Mouse (Mus musculus) central nervous system, embryonic 14 days (tissue): ENCODE measurements around the gene Krt6b. TPM values are rescaled to one million over a fixed set of nuclear protein-coding genes. Genes with fewer than 3 reads are reported as not detected.

ENCODE experiments used
- polyA plus RNA-seq: library from polyadenylated mRNA; depleted of rRNA; stranded (reverse); fragments of >200 nt; gene quantifications from 2 replicates; pipeline ENCODE4 v1.2.3, GENCODE M21; 2012; rRNA removed

Gene Krt6b
- polyA plus RNA-seq, result not detected in 2 replicates

GRCm38 (mm10) chr15:101680187-101680586 lies at the start of gene Krt6b:
Gene Krt6b (minus strand): TSS chr15:101680287.

GRCm38 (mm10) chr15:101712720-101713119 lies 32.6 kb upstream of the Krt6b start, which contains the start of gene Krt5:
Gene Krt5 (minus strand): TSS chr15:101712898.

GRCm38 (mm10) chr15:101694207-101694606 lies 14.1 kb upstream of the Krt6b start, which contains the start of gene Krt6a:
Gene Krt6a (minus strand): TSS chr15:101694307.

GRCm38 (mm10) chr15:101647280-101647679 lies 32.8 kb downstream of the Krt6b start, which contains the start of gene Gm5478:
Gene Gm5478 (minus strand): TSS chr15:101647380.

GRCm38 (mm10) chr15:101627884-101628283 lies 52.2 kb downstream of the Krt6b start, which contains the start of gene Gm5414:
Gene Gm5414 (minus strand): TSS chr15:101628188.

Other genes with a start within 250 kb of the Krt6b start
- gene Krt87, start 241.5 kb downstream of the Krt6b start, polyA plus RNA-seq, result 0.09 and 0.35 TPM in 2 replicates
- not detected in 2 replicates for gene Krt88, start 232.5 kb downstream of the Krt6b start, polyA plus RNA-seq
- gene Krt81, start 216.5 kb downstream of the Krt6b start, polyA plus RNA-seq, result not detected in 2 replicates
- gene Krt86, start 206.8 kb downstream of the Krt6b start, polyA plus RNA-seq, result not detected in 2 replicates
- 0.05 TPM in 1 of 2 replicates, not detected in the other for gene Krt83, start 188.8 kb downstream of the Krt6b start, polyA plus RNA-seq
- not detected in 2 replicates for gene Gm49425, start 163.0 kb downstream of the Krt6b start, polyA plus RNA-seq
- gene Krt84, start 147.5 kb downstream of the Krt6b start, polyA plus RNA-seq, result 0.04 TPM in 1 of 2 replicates, not detected in the other
- not detected in 2 replicates for gene Krt82, start 129.6 kb downstream of the Krt6b start, polyA plus RNA-seq
- 0.05 and 0.08 TPM in 2 replicates for gene Krt90, start 117.3 kb downstream of the Krt6b start, polyA plus RNA-seq
- gene Krt75, start 106.4 kb downstream of the Krt6b start, polyA plus RNA-seq, result 0.04 and 0.21 TPM in 2 replicates
- not detected in 2 replicates for gene Gm5414, start 52.1 kb downstream of the Krt6b start, polyA plus RNA-seq
- not detected in 2 replicates for gene Gm5478, start 32.9 kb downstream of the Krt6b start, polyA plus RNA-seq
- gene Krt6a, start 14.0 kb upstream of the Krt6b start, polyA plus RNA-seq, result 0.02 and 0.88 TPM in 2 replicates
- gene Krt5, start 32.6 kb upstream of the Krt6b start, polyA plus RNA-seq, result 5.6 and 59.9 TPM in 2 replicates
- 0.04 and 0.24 TPM in 2 replicates for gene Krt71, start 62.8 kb upstream of the Krt6b start, polyA plus RNA-seq
- 0.15 TPM in 1 of 2 replicates, not detected in the other for gene Krt72, start 106.2 kb upstream of the Krt6b start, polyA plus RNA-seq
- gene Krt73, start 122.1 kb upstream of the Krt6b start, polyA plus RNA-seq, result 0.76 and 0.79 TPM in 2 replicates
- not detected in 2 replicates for gene Krt2, start 137.9 kb upstream of the Krt6b start, polyA plus RNA-seq
- gene Krt1, start 170.5 kb upstream of the Krt6b start, polyA plus RNA-seq, result 8.5 and 15.9 TPM in 2 replicates
- 0.39 and 1.2 TPM in 2 replicates for gene Krt77, start 189.4 kb upstream of the Krt6b start, polyA plus RNA-seq
- not detected in 2 replicates for gene Krt76, start 212.6 kb upstream of the Krt6b start, polyA plus RNA-seq
- 0.07 and 3.0 TPM in 2 replicates for gene Krt4, start 244.4 kb upstream of the Krt6b start, polyA plus RNA-seq